Mouse (Mus musculus) mesoderm, embryonic 11.5 days (tissue): ENCODE measurements at regions not wholly inside any gene's neighbourhood (a gene's known extent, or its start where the extent isn't known, plus 50 kb on each side); places are given as distances from the start of the nearest gene placed in this dataset.
A peak's percentile ranks its signal among the peaks of the same experiment; 100 is the strongest.

Experiments
- DNase-seq: peaks from one replicate; pipeline ENCODE4 v3.0.0-alpha.2; 2012; ENCODE audit warnings: low read depth, low spot score

DNA sequence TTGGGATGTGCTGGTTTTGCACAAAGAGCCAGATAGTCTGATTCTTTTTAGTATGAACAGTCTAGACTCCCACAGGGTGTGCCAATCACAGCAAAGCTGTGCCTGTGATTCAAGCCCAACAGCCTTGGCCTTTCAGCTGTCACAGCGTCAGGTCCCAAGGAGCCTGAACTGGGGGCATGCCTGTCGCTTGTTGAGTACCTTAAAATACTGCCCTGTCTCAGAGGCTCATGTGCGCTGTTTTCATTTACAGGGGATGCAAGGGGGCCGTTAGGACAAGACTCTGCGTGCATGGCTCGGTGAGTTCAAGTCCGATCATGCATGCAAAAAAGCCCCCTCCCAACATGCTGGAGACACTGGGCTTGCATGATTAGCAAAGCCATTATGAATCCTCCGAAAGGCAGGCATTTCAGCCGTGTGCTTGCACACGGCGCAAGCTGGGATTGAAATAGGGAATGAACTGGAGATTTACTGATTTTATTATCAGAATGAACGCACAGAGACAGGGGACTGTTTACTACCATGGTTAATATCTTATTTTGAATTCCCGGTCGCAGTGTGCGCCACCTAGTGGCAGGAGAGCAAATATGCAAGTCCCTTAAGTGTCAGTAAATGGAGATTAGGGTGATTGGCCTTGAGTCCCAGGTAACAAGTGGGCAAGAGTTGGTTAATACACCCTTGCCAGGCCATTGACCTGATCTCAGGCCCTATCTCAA lies 332.8 kb upstream of the Camk1g start:
- DNase-seq, result peak; percentile 71

DNA sequence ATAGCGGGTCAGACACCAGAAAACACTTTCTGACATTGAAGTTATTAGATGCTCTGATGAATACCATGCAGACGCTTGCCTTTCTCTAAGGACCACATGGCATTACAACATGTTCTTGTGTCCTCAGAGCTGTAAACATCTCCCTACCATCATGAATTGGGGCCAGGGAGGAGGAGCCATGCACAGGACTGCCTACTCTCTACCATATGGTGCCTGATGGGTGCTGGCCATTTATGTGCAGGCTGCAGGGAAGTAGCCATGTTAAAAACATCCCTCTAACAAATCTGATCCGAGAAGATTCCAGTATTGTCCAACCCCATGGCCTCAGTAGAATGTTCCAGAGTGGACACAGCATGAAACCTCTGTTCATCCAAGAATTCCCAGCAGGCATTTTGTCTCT lies 330.1 kb upstream of the Camk1g start:
- DNase-seq, result no peak

DNA sequence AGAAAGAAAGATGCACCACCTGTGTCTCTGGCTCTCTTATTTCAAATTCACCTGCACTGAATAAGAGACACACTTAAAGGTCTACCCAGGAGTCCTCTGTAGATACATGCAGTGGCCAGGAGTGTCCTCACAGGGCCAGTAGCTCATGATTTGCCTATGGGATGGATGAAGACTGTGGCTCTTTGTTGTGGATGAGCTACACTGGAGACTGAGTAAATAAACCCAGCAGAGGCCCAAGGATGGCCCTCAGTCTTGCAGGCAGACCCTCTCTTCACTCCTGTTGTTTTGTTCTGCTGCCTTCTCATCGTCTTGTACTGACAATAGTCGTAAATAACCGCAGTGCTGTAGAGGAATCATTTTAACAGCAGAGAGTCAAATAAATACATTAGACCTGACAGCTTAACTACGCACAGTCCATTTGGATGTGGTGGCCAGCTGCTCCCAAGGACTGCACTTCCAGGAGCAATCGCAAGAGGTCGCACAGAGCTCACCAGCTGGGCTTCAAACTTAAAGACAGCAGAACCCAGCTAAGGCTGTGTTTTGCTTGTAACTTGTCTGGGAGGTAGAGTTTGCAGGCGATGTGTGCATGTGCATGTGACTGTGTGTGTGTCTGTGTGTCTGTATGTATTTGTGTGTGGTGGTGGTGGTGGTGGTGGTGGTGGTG lies 328.6 kb upstream of the Camk1g start:
- peak; percentile 90 for DNase-seq

DNA sequence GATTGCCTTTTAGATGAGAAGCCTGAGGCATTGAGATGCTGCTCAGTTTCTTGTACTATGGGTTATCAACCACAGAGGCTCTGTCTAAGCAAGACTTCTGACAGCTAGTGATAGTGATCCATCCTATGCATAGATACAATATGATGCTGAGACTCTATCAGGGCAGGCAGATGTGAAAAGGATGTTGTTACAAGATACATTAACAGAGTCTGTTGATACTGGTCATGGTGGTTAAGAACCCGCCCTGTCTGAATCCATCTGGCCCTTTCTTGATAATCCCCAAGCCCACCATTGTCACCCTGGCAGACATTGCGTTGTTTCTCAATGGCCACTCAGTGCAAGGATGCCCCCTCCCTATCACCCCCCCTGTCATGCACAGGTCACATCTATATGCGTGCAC lies 327.8 kb upstream of the Camk1g start:
- DNase-seq, result no peak

DNA sequence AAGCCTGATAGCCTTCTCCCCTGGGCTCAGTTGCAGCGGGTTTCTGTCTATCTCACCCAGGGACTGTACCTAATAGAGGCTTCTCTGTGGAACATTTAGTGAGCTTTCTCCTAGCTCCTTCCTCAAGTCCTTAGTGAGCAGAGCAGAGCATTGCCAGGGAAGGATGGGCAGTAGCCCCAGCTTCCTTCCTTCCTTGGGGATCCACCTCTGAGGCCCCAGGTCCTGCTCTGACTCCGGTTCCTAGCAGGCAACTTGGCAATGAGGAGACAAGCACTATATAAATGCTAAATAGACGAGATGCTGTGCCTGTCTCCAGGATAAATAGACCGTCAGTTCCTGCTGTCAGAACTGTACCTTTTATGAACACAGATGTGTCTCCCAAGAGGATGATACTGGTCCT lies 326.9 kb upstream of the Camk1g start:
- DNase-seq, result no peak

DNA sequence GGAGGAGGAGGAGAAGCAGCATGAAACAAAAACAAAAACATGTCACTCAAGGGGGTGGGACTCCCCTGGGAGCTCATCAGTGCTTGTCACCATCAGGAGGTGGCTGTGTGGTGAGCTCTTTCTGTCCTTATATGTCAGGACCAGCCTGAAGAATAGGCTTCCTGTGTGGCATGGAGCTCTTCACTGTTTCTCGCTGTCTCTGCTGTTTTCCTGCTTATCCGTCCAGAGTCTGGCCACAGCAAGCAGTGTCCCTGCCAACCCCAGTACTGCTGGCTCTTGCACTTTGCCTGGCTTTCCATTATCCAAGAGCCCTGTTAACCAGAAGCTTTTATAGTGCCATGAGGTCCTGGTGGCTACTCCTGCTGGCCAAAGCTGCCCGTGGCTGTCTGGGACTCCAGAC lies 322.9 kb upstream of the Camk1g start:
- no peak for DNase-seq

DNA sequence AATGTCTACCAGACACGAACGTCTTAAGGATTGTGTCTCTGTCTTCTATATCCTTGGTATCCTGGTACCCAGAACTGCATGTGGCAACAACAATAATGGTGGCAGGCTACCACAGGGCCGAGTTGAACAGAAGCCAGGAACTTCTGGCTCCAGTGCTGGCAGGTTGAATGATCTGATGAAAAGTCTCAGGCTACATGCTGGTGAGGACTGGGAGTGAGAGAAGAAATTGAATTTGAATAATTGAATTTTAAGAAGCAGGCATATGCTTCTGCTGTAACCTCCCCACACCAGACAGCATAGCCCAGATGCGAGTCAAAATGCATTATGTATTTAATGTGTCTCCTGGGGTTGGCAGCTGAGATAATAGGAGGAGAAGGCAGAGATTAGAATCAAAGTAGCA lies 319.5 kb upstream of the Camk1g start:
- DNase-seq, result no peak

DNA sequence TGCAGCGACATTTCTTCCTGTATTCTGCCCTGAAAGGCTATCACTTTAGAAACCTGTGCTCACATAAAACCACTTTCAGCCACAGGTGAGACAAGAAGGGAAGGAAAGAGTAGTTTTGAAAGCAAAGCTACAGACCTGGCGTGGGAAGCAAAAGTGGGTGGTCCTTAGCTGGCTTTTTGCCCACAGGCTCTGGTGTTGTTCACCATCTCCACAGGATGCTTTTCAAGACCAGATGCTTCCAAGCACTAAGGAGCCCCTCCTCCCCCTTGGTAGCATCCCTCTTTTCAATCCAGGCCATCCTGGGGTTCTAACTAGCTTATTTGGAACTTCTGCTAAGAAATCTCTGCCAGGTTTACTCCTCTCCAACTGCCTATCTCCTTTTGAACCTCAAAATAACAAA lies 312.8 kb upstream of the Camk1g start:
- no peak for DNase-seq

DNA sequence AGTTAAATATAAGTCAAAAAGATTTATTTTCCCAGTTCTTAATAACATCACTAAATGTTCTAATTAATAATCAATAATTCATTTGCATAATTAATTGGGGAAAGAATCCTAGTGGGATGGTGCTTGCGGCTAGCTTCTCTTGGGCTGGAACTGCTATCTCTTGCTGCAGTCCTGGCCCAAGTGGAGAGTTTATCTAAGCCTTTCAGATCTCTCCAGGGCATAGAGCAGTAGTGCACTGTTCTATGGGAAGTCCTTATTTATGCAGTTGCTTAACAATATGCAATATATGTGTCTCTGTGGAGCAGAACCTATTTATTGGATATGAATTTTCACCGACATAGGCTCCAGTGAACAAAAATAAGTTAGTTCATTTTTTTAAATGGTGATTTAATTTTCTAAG lies 308.4 kb upstream of the Camk1g start:
- no peak for DNase-seq

DNA sequence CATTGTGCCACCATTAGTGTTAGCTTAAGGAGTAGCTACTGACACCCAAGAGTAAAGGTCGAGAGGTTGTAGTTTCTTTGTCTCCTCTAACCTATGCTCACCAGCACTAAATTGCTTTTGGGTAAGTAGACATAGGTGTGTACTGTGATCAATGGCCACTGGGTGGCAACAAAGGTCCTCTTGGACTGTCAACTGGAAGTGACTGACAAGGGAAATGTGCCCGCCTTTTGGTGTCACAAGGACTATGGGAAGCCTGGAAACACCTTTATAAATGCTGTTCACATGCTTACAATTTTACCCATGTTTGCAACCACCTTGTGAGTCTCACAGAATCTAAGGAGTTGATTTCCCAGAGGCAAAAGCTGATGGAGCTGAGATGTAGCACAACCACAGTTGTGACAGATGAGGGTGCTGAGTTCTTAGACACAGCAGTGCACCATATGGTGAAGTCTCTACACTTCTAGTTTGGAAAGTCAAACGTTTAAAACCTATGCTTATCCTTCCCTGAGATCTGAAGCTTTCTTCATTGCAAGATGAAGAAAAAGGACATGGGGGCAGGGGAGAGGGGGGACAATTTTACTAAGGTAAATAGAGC lies 303.2 kb upstream of the Camk1g start:
- DNase-seq, result peak; percentile 50

DNA sequence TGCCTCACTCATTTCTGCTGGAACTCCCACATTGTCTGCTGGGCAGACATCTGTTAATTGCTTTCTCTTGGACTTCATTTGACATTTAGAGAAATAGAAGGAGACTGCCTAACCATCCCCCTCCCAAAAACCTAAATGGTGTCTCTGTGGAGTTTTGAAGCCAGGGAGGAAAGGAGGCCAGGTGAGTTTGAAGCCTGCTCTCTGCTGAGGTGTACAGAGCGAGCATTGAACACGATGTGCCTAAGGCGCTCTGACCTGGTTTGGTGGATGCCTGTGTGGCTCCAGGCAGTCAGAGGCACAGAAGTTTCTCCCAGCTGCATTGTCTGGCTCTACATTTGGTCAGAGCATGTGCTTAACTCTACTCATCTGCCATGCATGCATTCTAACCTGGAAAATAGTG lies 302.6 kb upstream of the Camk1g start:
- no peak for DNase-seq

DNA sequence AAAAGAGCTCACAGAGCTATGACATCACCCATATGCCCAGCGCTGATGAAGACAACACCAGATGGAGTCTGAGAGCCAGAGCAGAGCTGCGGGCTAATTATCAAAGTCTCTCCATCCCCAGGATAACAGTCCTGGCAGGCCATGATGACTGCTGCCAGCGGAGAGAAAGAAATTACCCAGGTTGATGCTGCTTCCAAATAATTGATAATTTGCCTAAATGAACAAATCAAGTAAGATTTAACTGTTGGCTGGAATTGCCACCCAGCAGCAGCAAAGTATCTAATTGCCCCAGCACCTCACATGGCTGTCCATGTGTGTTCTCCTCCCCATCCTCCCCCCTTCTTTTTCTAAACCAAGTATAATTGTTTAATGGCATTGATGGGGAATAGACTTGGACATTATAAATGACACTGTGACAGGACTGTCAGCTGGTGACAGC lies 301.7 kb upstream of the Camk1g start:
- no peak for DNase-seq

DNA sequence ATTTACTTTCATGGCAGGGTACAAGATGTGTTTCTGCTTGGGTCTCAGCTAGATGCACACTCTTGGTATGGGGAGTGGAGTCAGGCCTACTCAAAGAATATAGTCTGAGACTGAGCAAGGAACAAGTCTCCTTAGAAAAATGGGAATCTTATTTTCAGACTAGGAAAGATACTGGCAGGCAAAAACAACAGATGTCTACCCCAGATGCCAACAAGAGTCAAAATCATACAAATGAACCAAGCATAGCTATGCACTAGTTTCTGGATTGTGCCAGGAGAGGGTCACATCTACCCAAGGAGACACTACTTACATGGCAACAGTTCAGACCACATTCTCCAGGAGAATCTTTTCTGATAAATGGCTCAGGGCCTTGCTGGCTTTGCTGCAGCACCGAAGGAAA lies 300.9 kb upstream of the Camk1g start:
- DNase-seq, result no peak

DNA sequence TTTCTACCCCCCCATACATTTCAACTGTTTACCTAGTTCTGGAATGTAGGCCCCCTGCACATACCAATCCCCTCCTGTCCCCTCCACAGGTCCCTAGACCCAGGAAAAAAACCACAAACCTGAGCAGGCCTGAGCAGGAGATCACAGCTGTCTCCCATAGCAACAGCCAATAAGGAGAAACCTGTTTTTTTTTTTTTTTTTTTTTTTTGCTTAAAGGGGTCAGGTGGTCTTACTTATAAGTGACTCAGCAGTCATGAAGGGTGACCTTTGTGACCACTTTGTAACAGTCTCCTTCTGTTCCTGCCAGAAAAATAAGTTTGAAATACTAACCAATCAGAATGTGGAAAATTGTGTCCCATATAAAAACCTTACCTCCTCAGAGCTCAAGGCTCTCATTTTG lies 299.9 kb upstream of the Camk1g start:
- no peak for DNase-seq

DNA sequence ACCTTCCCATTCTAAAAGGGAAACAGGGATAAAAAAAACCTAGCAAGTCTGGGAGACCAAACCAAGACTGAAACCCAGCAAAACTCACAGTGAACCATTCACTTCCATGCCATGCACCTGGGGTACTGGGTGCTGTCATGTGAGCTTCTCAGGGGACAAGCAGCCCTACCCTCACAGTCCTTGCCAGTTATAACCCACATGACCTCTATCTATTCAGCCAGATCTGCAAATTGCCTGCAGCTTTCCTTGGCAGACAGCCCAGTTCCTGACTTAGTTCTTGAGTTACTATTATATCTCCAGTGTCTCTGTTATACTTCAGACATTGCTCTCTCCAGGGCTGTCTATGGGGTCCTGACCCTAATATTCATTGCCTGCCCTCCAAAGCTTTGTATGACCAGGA lies 298.7 kb upstream of the Camk1g start:
- no peak for DNase-seq

DNA sequence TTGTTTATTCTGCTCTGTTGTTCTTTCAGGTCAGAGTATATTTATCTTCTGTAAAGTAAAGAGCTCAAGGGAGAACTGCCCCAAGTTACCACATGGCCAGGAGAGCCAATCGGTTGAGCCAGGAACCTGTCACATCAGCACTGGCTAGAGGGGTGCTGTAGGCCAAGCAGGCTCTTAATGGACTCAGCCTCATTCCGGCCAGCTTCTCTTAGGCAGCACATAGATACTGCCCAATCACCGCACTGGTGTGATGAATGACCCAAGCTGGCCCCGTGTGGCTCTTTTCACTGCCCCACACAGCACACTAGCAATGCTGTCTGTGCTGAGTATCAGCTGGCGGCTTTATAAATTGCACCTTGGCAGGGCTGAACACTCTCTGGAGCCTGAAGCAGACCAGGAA lies 295.8 kb upstream of the Camk1g start:
- no peak for DNase-seq

DNA sequence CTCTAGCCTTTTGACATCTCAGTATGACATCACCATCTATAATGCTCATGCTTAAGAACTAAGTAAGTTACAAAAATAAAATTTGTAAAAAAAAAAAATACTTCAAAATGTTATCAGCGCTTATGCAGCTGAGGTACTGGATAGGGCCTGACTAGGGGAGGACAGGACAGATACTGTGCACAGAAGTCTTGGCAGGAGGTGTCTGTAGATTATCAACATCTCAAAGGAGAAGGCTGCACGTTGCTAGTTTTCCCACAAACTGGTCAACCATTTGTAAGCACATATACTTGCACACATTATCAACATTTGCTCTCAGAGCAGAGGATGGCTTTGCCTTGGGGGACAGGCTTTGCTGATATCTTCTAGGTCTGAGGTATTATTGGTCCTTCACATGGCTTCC lies 294.5 kb upstream of the Camk1g start:
- DNase-seq, result no peak

DNA sequence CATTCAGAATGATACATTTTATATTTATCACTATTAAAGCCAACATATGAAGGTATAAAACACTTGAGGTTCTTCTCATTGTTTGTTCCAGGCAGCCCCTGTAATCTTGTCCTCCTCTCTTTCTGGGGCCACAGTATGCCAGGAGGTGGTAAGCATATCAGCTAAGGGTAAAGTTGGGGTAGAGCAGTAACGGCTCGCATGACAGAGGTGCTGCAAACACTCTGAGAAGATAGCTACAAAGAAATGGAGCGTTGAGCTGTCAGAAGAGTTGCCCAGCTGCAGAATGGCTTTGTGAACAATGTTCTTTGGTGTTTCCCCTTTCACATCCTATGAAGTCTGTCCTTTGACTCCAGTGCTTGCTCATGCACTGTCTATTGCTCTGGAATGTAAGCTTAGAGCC lies 293.5 kb upstream of the Camk1g start:
- DNase-seq, result no peak

DNA sequence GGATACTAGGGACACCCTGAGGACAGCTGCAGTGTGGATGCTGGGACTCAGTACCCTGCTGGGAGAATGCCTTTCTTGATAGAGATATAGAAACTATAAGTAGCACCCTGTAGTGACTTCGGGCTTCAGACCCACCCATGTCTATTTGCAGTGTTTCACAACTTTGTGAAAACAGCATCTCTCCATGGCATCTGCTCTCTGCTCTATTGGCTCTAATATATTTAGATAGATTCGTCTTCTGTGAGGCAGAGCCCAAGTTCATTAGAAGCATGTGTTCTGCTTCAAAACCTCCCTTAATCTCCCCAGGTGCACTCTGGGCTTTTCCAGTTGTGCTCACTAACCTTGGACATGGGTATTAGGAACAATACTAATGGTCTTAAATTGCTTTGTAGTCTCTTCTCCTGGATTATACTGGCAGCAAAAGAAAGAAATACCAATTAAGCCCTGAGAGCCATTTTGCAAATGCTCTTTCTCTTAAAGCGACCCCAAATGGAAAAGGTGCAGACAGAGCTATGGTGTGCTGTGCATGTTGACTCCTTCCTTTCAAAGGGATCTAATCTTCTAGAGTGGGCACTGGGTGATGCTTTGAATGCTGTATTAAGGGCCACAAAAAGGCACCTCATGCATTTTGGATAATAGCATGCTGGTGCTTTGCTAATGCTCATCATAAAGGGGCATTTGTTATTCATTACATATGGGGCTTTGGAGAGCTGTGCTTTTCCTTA lies 292.2 kb upstream of the Camk1g start:
- DNase-seq, result no peak

DNA sequence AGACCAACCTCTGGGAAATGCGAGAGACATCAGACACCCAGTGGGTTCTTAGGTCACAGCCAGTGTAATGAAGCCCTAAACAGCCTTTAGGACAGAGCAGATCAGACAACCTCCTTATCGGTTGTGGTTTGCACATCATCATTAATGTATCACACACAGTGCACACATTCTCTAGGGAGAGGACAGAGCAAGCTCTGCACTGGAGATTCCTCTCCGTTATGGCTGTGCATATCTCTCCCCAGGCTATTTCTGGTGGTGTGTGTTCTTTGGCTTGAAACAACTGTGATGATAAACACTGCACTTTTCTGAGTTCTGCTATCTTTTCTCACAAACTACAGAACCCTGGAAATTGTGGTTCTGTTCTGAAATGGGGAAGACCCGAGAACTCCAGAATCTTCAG lies 291.3 kb upstream of the Camk1g start:
- no peak for DNase-seq

DNA sequence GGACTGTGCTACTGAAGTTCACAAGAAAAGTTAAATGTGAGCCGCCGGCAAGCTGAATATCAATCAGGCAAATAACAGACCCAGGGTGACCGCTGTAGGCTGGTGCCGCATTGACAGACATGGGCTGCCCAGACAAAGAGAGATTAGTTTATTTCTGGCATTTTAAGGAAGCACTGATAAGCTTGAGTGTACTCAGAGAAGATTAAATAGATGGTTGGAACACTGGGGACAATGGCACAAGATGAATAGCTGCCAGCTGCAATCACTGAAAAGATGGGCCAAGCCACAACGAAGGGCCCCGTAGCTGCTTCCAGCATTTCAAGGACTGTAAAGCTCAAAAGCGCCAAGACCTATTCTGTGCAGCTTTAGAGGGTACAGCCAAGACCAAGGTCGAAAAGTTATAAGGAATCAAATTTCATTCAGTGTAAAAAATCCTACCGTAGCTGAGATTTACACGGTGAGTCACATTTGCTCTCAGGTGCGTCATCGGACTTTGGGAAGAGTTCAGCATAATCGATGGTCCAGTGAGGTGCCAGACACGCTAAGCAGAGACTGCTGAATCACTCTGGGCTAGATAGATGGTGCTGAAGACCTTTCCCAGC lies 285.1 kb upstream of the Camk1g start:
- no peak for DNase-seq

DNA sequence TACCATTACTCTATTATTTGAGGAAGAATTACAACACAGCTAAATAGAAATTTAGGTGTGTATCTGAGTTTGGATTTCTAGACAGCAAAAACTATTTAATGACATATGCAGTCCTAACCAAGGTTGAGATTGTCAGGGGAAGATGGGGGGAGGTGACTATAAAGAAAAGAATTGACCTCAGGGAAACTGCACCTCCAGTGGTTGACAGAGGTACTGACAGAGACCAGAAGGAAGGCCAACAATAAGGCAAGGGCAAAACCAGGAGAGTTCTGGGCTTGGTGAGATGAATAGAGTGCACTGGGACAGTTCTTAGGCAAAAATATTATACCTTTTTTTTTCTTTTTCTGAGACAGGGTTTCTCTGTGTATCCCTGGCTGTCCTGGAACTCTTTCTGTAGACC lies 280.2 kb upstream of the Camk1g start:
- DNase-seq, result no peak
